Mouse (Mus musculus) stomach, postnatal 0 days (tissue): ENCODE results near the gene Bicd2. TPM values are rescaled to one million over a fixed set of nuclear protein-coding genes. Genes with fewer than 3 reads are reported as not detected.

ENCODE experiments used
- ATAC-seq: fragments of 200-750 bp; cut with Nextera tagmentation; 2 replicates; pipeline ENCODE4 v1.8.0; 2017; ENCODE audit not compliant: low FRiP score, low TSS enrichment
- DNase-seq: peaks from one replicate; pipeline ENCODE4 v3.0.0-alpha.2; 2016; ENCODE audit warnings: low spot score
- H3K27ac ChIP-seq: fragments of 300-500 bp; sonication (generic); replicated peaks from 2 replicates; pipeline ENCODE4 v1.5.1; 2014; ENCODE audit warnings: mild to moderate bottlenecking, control low read depth
- H3K27me3 ChIP-seq: fragments of 300-500 bp; sonication (generic); 2 replicates; pipeline ENCODE4 v1.6.1; 2014; ENCODE audit warnings: low read length; ENCODE audit not compliant: control insufficient read depth, insufficient read depth
- H3K36me3 ChIP-seq: fragments of 300-500 bp; sonication (generic); 2 replicates; pipeline ENCODE4 v1.6.1; 2014; ENCODE audit warnings: low read length, mixed read lengths; ENCODE audit not compliant: control insufficient read depth, insufficient read depth
- H3K4me1 ChIP-seq: fragments of 300-500 bp; sonication (generic); replicated peaks from 2 replicates; pipeline ENCODE4 v1.6.1; 2014; ENCODE audit warnings: antibody characterized with exemption; ENCODE audit not compliant: control insufficient read depth, insufficient read depth
- H3K4me2 ChIP-seq: fragments of 300-500 bp; sonication (generic); replicated peaks from 2 replicates; pipeline ENCODE4 v1.6.1; 2014; ENCODE audit warnings: low read depth, mild to moderate bottlenecking, control low read depth, moderate library complexity
- H3K4me3 ChIP-seq: fragments of 300-500 bp; sonication (generic); 2 replicates; pipeline ENCODE4 v1.5.1; 2014; ENCODE audit warnings: low read depth, low read length, control low read depth
- H3K9ac ChIP-seq: fragments of 300-500 bp; sonication (generic); 2 replicates; pipeline ENCODE4 v1.6.1; 2014; ENCODE audit warnings: mild to moderate bottlenecking, low read length, control low read depth, mixed read lengths
- H3K9me3 ChIP-seq: fragments of 300-500 bp; sonication (generic); 2 replicates; pipeline ENCODE4 v1.6.1; 2016; ENCODE audit warnings: low read length; ENCODE audit not compliant: control insufficient read depth
- CTCF ChIP-seq: IDR thresholded peaks from 2 replicates; pipeline ENCODE4 v1.5.1; 2016; ENCODE audit warnings: antibody characterized with exemption, low read depth, mild to moderate bottlenecking, moderate library complexity
- EP300 ChIP-seq: optimal IDR thresholded peaks from 2 replicates; pipeline ENCODE3; 2016; ENCODE audit warnings: antibody characterized with exemption
- WGBS: fragments of 180-500 bp; shearing (Covaris S2); extraction: QIAGEN DNeasy Blood & Tissue Kit; methylation state at CpG from one replicate; pipeline ENCODE4 v1.1.7; 2014; 5-methylcytosine and 5-hydroxymethylcytosine counted together
- polyA plus RNA-seq: library from polyadenylated mRNA; unstranded; fragments of >200 nt; fragmentation: Nextera tagmentation; extraction: Ambion mirVana; gene quantifications from 2 replicates; pipeline ENCODE4 v1.2.1, GENCODE M21; 2015

Bicd2 gene
- polyA plus RNA-seq, 1 experiment from 2014 or later: 19.6 TPM

GRCm38 (mm10) chr13:49311642-49312041 is 29.7 kb upstream of the Bicd2 start:
- ATAC-seq: 0 out of 2 replicates have a peak, but pooled peaks have one; percentile 19
- Histone ChIP-seq H3K4me3 (no peak overlapping the region), H3K9ac (no peak overlapping the region), H3K4me2 (no peak overlapping the region), H3K9me3 (no peaks in the 10 kb centered on the region), H3K27ac (no peak overlapping the region), H3K4me1 (0 out of 2 replicates have a peak, but pooled peaks cover 5% of the 10 kb centered on the region), H3K27me3 (no peaks in the 10 kb centered on the region), H3K36me3 (no peaks in the 10 kb centered on the region)
- no peak for TF ChIP-seq EP300
- no peak for TF ChIP-seq CTCF
- DNase-seq: no peak
- 59% methylated on average over 7 of the region's 7 CpGs for WGBS

GRCm38 (mm10) chr13:49316386-49317162 is 24.8 kb upstream of the Bicd2 start:
- Histone ChIP-seq H3K4me3 (no peak overlapping the region), H3K4me2 (no peak overlapping the region), H3K27me3 (no peaks in the 10 kb centered on the region), H3K9ac (no peak overlapping the region), H3K4me1 (no peaks in the 10 kb centered on the region; the same call in none of the 2 replicates), H3K9me3 (no peaks in the 10 kb centered on the region), H3K36me3 (no peaks in the 10 kb centered on the region), H3K27ac (0 out of 2 replicates have a peak overlapping the region, but pooled peaks have one; percentile 18)
- WGBS: 38% methylated on average over 9 of the region's 9 CpGs
- TF ChIP-seq EP300: no peak
- TF ChIP-seq CTCF: no peak
- DNase-seq: no peak
- ATAC-seq: no peak

DNA sequence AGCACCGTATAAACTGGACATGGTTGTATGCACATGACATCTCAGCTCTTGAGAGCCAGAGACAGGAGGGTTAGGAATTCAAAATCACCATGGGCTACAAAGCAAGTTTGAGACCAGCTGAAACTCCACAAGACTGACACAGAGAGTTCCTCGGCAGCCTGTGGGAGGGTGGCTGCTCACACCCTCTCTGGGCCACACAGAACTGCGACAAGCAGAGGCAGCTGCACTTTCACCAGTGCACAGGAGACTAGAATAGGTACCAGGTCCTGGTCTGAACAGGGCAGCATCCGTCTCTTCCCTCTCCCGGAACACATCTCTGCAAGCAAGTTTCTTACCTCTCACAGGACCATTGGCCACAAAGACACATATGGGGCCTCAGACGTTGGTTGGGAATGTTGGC is 23.9 kb upstream of the Bicd2 start:
- 66% methylated on average over 6 of the region's 6 CpGs for WGBS
- no peaks in the 10 kb centered on the region for H3K9me3 ChIP-seq
- no peak overlapping the region for H3K4me3 ChIP-seq
- H3K36me3 ChIP-seq: no peaks in the 10 kb centered on the region
- H3K9ac ChIP-seq: no peak overlapping the region
- H3K4me1 ChIP-seq: no peaks in the 10 kb centered on the region; the same call in none of the 2 replicates
- DNase-seq (no peak), ATAC-seq (no peak)
- H3K27me3 ChIP-seq: no peaks in the 10 kb centered on the region
- H3K27ac ChIP-seq: no peak overlapping the region
- TF ChIP-seq CTCF (no peak), EP300 (no peak)
- no peak overlapping the region for H3K4me2 ChIP-seq

GRCm38 (mm10) chr13:49317914-49318313 is 23.5 kb upstream of the Bicd2 start:
- H3K27me3 ChIP-seq: no peaks in the 10 kb centered on the region
- H3K36me3 ChIP-seq: no peaks in the 10 kb centered on the region
- ATAC-seq (no peak), DNase-seq (no peak)
- WGBS: 92% methylated on average over 7 of the region's 7 CpGs
- H3K9ac ChIP-seq: no peak overlapping the region
- no peak overlapping the region for H3K4me3 ChIP-seq
- no peak for TF ChIP-seq EP300
- no peak for TF ChIP-seq CTCF
- H3K9me3 ChIP-seq: no peaks in the 10 kb centered on the region
- no peak overlapping the region for H3K27ac ChIP-seq
- no peak overlapping the region for H3K4me2 ChIP-seq
- H3K4me1 ChIP-seq: no peaks in the 10 kb centered on the region; the same call in none of the 2 replicates

DNA sequence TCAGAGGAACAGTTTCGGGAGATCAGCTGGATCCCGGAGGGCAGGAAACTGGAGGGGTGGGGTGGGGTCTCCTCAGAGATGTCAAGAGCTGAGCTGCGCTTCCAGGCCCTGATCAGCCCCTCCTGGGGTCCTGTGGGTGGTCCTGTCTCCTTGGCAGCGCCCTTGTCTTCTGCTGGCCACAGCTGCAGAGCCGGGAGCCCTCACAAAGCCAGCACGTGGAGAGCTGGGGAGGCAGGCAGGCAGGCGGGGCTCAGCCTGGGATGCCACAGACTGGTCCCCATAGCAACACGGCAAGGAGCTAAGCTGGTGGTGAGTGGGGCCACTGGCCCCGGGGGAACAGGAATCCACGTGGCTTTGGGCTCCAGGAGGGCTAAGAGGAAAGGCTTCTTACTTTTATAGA is 21.3 kb upstream of the Bicd2 start, which contains the start of gene Fgd3:
Gene Fgd3, minus strand, starts transcription at position 272 of the 400 bp plus-strand sequence.
- Histone ChIP-seq H3K27ac (no peak within 1 kb of the TSS), H3K4me2 (peak within 1 kb of the TSS; percentile 34), H3K36me3 (no peaks in the 10 kb centered on the region), H3K9me3 (no peaks in the 10 kb centered on the region), H3K4me1 (no peaks in the 10 kb centered on the region; the same call in none of the 2 replicates), H3K9ac (0 out of 2 replicates have a peak within 1 kb of the TSS, but pooled peaks have one; percentile 4), H3K4me3 (no peak within 1 kb of the TSS), H3K27me3 (no peaks in the 10 kb centered on the region)
- TF ChIP-seq EP300 (no peak), CTCF (no peak)
- ATAC-seq (0 out of 2 replicates have a peak, but pooled peaks have one; percentile 47), DNase-seq (peak; percentile 36)
- 2% methylated on average over 10 of the region's 10 CpGs for WGBS

GRCm38 (mm10) chr13:49320514-49320913 is 20.9 kb upstream of the Bicd2 start:
- Histone ChIP-seq H3K9ac (no peak overlapping the region), H3K4me3 (no peak overlapping the region), H3K27ac (no peak overlapping the region), H3K9me3 (no peaks in the 10 kb centered on the region), H3K36me3 (no peaks in the 10 kb centered on the region), H3K27me3 (no peaks in the 10 kb centered on the region), H3K4me2 (no peak overlapping the region), H3K4me1 (no peaks in the 10 kb centered on the region; the same call in none of the 2 replicates)
- ATAC-seq: no peak
- DNase-seq: no peak
- WGBS: 73% methylated on average over 1 of the region's 1 CpGs
- no peak for TF ChIP-seq EP300
- no peak for TF ChIP-seq CTCF
